Mouse (Mus musculus) mesoderm, embryonic 11.5 days (tissue): Measurements from ENCODE around the gene Btbd35f13.
"Not testable (repeated sequence)": the region's sequence is repeated elsewhere in the genome, so short reads cannot be mapped to it uniquely, and the experiment has no call there.

Experiments
- DNase-seq: peaks from one replicate; pipeline ENCODE4 v3.0.0-alpha.2; 2012; ENCODE audit warnings: low read depth, low spot score

Gene Btbd35f13

DNA sequence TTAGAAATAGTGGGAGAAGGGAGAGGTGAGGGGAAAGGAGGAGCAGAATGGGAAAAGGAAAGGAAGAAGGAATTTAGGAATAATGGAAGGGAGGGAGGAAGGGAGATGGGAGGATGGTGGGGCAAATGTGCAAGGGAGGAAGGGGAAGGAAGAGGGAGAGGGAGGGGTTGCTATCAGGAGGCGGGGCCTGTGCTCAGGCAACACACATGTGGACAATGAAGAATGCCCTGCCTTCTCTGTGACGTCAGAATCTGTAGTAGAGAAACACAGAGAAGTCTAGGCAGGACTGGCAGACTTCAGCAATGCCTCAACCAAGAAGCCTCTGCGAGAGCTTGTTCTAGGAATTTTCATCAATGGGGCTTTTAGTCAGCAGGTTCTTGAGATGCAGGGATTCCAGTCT, at the start of gene Btbd35f13:
Gene Btbd35f13, plus strand, starts transcription at position 301 of the 400 bp plus-strand sequence.
- not testable (repeated sequence) for DNase-seq

DNA sequence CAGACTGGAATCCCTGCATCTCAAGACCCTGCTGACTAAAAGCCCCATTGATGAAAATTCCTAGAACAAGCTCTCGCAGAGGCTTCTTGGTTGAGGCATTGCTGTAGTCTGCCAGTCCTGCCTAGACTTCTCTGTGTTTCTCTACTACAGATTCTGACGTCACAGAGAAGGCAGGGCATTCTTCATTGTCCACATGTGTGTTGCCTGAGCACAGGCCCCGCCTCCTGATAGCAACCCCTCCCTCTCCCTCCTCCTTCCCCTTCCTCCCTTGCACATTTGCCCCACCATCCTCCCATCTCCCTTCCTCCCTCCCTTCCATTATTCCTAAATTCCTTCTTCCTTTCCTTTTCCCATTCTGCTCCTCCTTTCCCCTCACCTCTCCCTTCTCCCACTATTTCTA, 45.3 kb downstream of the Btbd35f13 start, which contains the start of gene Btbd35f14:
Gene Btbd35f14, minus strand, starts transcription at position 101 of the 400 bp plus-strand sequence.
- not testable (repeated sequence) for DNase-seq
